Mouse (Mus musculus): Measurements from ENCODE around the gene Dag1. TPM values are rescaled to one million over a fixed set of nuclear protein-coding genes. Genes with fewer than 3 reads are reported as not detected.

The Dag1 gene
- polyA plus RNA-seq, 1 experiment from 2014 or later = 170 TPM

GRCm38 (mm10) chr9:108212426-108212825, 51.3 kb downstream of the Dag1 start:
- Histone ChIP-seq H3K27ac (peak overlapping the region; percentile 42; the same call in 1 of the 2 replicates), H3K27me3 (ENCODE audit: insufficient read depth, low read length) (no peaks in the 10 kb centered on the region), H3K4me1 (replicated peaks; ENCODE audit: insufficient read depth, low read length) (no peaks in the 10 kb centered on the region), H3K4me3 (replicated peaks; ENCODE audit: low read depth, low read length) (no peak overlapping the region), H3K9me3 (replicated peaks; ENCODE audit: low read length) (no peaks in the 10 kb centered on the region), H3K9ac (ENCODE audit: low read depth, low read length) (no peak overlapping the region), H3K4me2 (ENCODE audit: low read length) (no peak overlapping the region), H3K36me3 (ENCODE audit: insufficient read depth, low read length) (peaks cover 31% of the 10 kb centered on the region)
- WGBS = 74% methylated on average over 2 of the region's 2 CpGs
- no peak for DNase-seq (ENCODE audit: low spot score)
- ATAC-seq (replicated peaks; ENCODE audit: low FRiP score, low read depth) = no peak
- no peak for TF ChIP-seq CTCF (IDR thresholded peaks at IDR 0.05; ENCODE audit: low read depth)

GRCm38 (mm10) chr9:108205571-108205901, 58.2 kb downstream of the Dag1 start:
- 72% methylated on average over 3 of the region's 3 CpGs for WGBS
- H3K4me3 ChIP-seq (replicated peaks; ENCODE audit: low read depth, low read length) = no peak overlapping the region
- no peak for TF ChIP-seq CTCF (IDR thresholded peaks at IDR 0.05; ENCODE audit: low read depth)
- no peak for ATAC-seq (replicated peaks; ENCODE audit: low FRiP score, low read depth)
- H3K4me2 ChIP-seq (ENCODE audit: low read length) = no peak overlapping the region
- no peak overlapping the region for H3K27ac ChIP-seq
- H3K9me3 ChIP-seq (replicated peaks; ENCODE audit: low read length) = no peaks in the 10 kb centered on the region
- H3K9ac ChIP-seq (ENCODE audit: low read depth, low read length) = no peak overlapping the region
- H3K4me1 ChIP-seq (replicated peaks; ENCODE audit: insufficient read depth, low read length) = 0 out of 2 replicates have a peak, but pooled peaks cover 2% of the 10 kb centered on the region
- no peak for DNase-seq (ENCODE audit: low spot score)
- H3K36me3 ChIP-seq (ENCODE audit: insufficient read depth, low read length) = peaks cover 38% of the 10 kb centered on the region
- no peaks in the 10 kb centered on the region for H3K27me3 ChIP-seq (ENCODE audit: insufficient read depth, low read length)

GRCm38 (mm10) chr9:108204884-108205570, 58.7 kb downstream of the Dag1 start:
- Histone ChIP-seq H3K9me3 (replicated peaks; ENCODE audit: low read length) (no peaks in the 10 kb centered on the region), H3K27me3 (ENCODE audit: insufficient read depth, low read length) (no peaks in the 10 kb centered on the region), H3K9ac (ENCODE audit: low read depth, low read length) (no peak overlapping the region), H3K4me2 (ENCODE audit: low read length) (no peak overlapping the region), H3K27ac (no peak overlapping the region), H3K36me3 (ENCODE audit: insufficient read depth, low read length) (peaks cover 38% of the 10 kb centered on the region), H3K4me1 (replicated peaks; ENCODE audit: insufficient read depth, low read length) (0 out of 2 replicates have a peak, but pooled peaks cover 6% of the 10 kb centered on the region), H3K4me3 (replicated peaks; ENCODE audit: low read depth, low read length) (no peak overlapping the region)
- no peak for DNase-seq (ENCODE audit: low spot score)
- TF ChIP-seq CTCF (IDR thresholded peaks at IDR 0.05; ENCODE audit: low read depth) = no peak
- WGBS = 62% methylated on average over 8 of the region's 8 CpGs
- ATAC-seq (replicated peaks; ENCODE audit: low FRiP score, low read depth) = no peak

- peaks cover 19% of the 10 kb centered on the region for H3K36me3 ChIP-seq (ENCODE audit: insufficient read depth, low read length)
- no peak overlapping the region for H3K9ac ChIP-seq (ENCODE audit: low read depth, low read length)
- H3K4me3 ChIP-seq (replicated peaks; ENCODE audit: low read depth, low read length) = no peak overlapping the region
- ATAC-seq (replicated peaks; ENCODE audit: low FRiP score, low read depth) (no peak), DNase-seq (ENCODE audit: low spot score) (peak; percentile 85)
- TF ChIP-seq CTCF (IDR thresholded peaks at IDR 0.05; ENCODE audit: low read depth) = peak; percentile 79
- no peak overlapping the region; the same call in 1 of the 2 replicates for H3K4me2 ChIP-seq (ENCODE audit: low read length)
- no peak overlapping the region for H3K27ac ChIP-seq
- H3K4me1 ChIP-seq (replicated peaks; ENCODE audit: insufficient read depth, low read length) = 0 out of 2 replicates have a peak, but pooled peaks cover 6% of the 10 kb centered on the region
- 35% methylated on average over 13 of the region's 13 CpGs for WGBS
- H3K27me3 ChIP-seq (ENCODE audit: insufficient read depth, low read length) = no peaks in the 10 kb centered on the region
- H3K9me3 ChIP-seq (replicated peaks; ENCODE audit: low read length) = no peaks in the 10 kb centered on the region
These were observed 60.7 kb downstream of the Dag1 start for GRCm38 (mm10) chr9:108203015-108203414.

- 94% methylated on average over 2 of the region's 2 CpGs for WGBS
- no peak for ATAC-seq (replicated peaks; ENCODE audit: low FRiP score, low read depth)
These were observed 61.6 kb downstream of the Dag1 start for GRCm38 (mm10) chr9:108202169-108202568.

GRCm38 (mm10) chr9:108201160-108201559, 62.6 kb downstream of the Dag1 start:
- Histone ChIP-seq H3K9ac (ENCODE audit: low read depth, low read length) (no peak overlapping the region), H3K4me3 (replicated peaks; ENCODE audit: low read depth, low read length) (no peak overlapping the region), H3K27ac (no peak overlapping the region), H3K4me1 (replicated peaks; ENCODE audit: insufficient read depth, low read length) (0 out of 2 replicates have a peak, but pooled peaks cover 14% of the 10 kb centered on the region), H3K4me2 (ENCODE audit: low read length) (peak overlapping the region; percentile 30; the same call in 1 of the 2 replicates), H3K36me3 (ENCODE audit: insufficient read depth, low read length) (0 out of 2 replicates have a peak, but pooled peaks cover 6% of the 10 kb centered on the region), H3K9me3 (replicated peaks; ENCODE audit: low read length) (no peaks in the 10 kb centered on the region), H3K27me3 (ENCODE audit: insufficient read depth, low read length) (no peaks in the 10 kb centered on the region)
- TF ChIP-seq CTCF (IDR thresholded peaks at IDR 0.05; ENCODE audit: low read depth) = peak; percentile 91
- WGBS = under 1% methylated on average over 13 of the region's 13 CpGs
- peak; percentile 97 for ATAC-seq (replicated peaks; ENCODE audit: low FRiP score, low read depth)
- peak; percentile 100 for DNase-seq (ENCODE audit: low spot score)

More at GRCm38 (mm10) chr9:108202169-108202568, 61.6 kb downstream of the Dag1 start:
- H3K27me3 ChIP-seq (ENCODE audit: insufficient read depth, low read length) = no peaks in the 10 kb centered on the region
- H3K4me3 ChIP-seq (replicated peaks; ENCODE audit: low read depth, low read length) = no peak overlapping the region
- H3K4me1 ChIP-seq (replicated peaks; ENCODE audit: insufficient read depth, low read length) = 0 out of 2 replicates have a peak, but pooled peaks cover 9% of the 10 kb centered on the region
- no peak overlapping the region for H3K4me2 ChIP-seq (ENCODE audit: low read length)
- H3K9ac ChIP-seq (ENCODE audit: low read depth, low read length) = no peak overlapping the region
- no peak overlapping the region for H3K27ac ChIP-seq
- no peaks in the 10 kb centered on the region for H3K9me3 ChIP-seq (replicated peaks; ENCODE audit: low read length)
- TF ChIP-seq CTCF (IDR thresholded peaks at IDR 0.05; ENCODE audit: low read depth) = peak; percentile 42; the same call in 1 of the 2 replicates
- DNase-seq (ENCODE audit: low spot score) = no peak
- H3K36me3 ChIP-seq (ENCODE audit: insufficient read depth, low read length) = peaks cover 11% of the 10 kb centered on the region

Measured in kidney, postnatal 0 days (tissue).